ENCODE assay signal across 13 mouse cellular contexts in the genomic region with DNA sequence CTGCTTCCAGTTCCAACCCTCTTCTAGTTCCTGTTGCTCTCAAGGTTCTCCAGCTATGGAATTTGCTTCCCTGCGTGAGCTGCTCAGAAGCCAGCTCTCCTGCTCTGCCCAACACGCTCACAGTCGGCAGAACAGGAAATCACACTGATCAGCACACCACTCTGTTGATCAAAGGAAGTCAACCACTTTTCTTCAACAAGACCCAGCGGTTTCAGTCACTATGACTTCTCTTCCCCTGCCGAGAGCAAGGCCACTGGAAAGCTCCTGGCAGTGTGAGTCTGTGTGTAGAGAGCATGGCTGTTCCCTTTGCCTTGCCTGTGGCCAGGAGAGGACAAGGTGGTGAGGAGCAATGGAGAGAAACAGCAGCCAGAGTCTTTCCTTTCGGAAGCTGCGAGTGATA.
A peak's percentile ranks its signal among the peaks of the same experiment; 100 is the strongest.
DNase-seq lines count a peak whose midpoint lies in the region.
"Had no signal": no experiment of that assay in that cellular context is flagged by ENCODE, and none has a peak within 500 bp of the region (broad histone marks: within the 10 kb centered on the region; RNA-seq: fewer than 3 reads in every experiment).

No protein-coding gene starts in this region.

- peak; percentile 16 for DNase-seq in lung, postnatal 25 days (ENCODE audit: low spot score)
- no peak for DNase-seq in lung, adult 18-20 months
- DNase-seq in T-cell, adult 2 months (ENCODE audit: low spot score) = peak; percentile 52
- DNase-seq in naive thymus-derived CD4-positive, alpha-beta T cell, adult 2 months (ENCODE audit: low read depth) = peak; percentile 63
- DNase-seq in thymus, postnatal 36 days = peak; percentile 21 to 24
- DNase-seq in kidney, postnatal 10 days = no peak
- no peak for DNase-seq in urinary bladder, postnatal 4 days (ENCODE audit: low spot score in 2 of 2)
- DNase-seq: adrenal gland, postnatal 36 days; cerebellum, postnatal 25 days; gastrocnemius, postnatal 25 days; kidney, adult 2 months; liver, embryonic 13.5 days; lung, postnatal 10 days had no signal

Comparison
In these comparisons a context has a peak if more than half of its experiments do, and no peak if none do; other contexts are left out.
1. DNase-seq: peak in lung, postnatal 25 days (single experiment), T-cell, adult 2 months (single experiment), naive thymus-derived CD4-positive, alpha-beta T cell, adult 2 months (single experiment) and thymus, postnatal 36 days (2 of 2); none in lung, adult 18-20 months (0 of 2), kidney, postnatal 10 days (single experiment) and urinary bladder, postnatal 4 days (0 of 2).